12 mouse cellular contexts compared by ENCODE assay signal in genomic region chr17:81679616-81680015, GRCm38 (mm10).
"Had no signal": no experiment of that assay in that cellular context is flagged by ENCODE, and none has a peak within 500 bp of the region (broad histone marks: within the 10 kb centered on the region; RNA-seq: fewer than 3 reads in every experiment).

No protein-coding gene starts in this region.

- DNase-seq: kidney, adult 2 months; kidney, postnatal 14 days; lung, postnatal 4 days; thymus, postnatal 4 days had no signal

- H3K27me3 ChIP-seq: kidney, embryonic 15.5 days; limb, embryonic 15.5 days; liver, embryonic 12.5 days; neural tube, embryonic 15.5 days had no signal

- ATAC-seq: liver, embryonic 12.5 days; midbrain, embryonic 16.5 days had no signal

- H3K4me3 ChIP-seq: kidney, embryonic 15.5 days; left cerebral cortex, adult 2 months; limb, embryonic 15.5 days; liver, embryonic 12.5 days; midbrain, embryonic 12.5 days; neural tube, embryonic 15.5 days had no signal

- H3K27ac ChIP-seq: kidney, embryonic 15.5 days; left cerebral cortex, adult 2 months; limb, embryonic 15.5 days; liver, embryonic 12.5 days; midbrain, embryonic 12.5 days; neural tube, embryonic 15.5 days; stomach, postnatal 0 days had no signal

- H3K9ac ChIP-seq: kidney, embryonic 15.5 days; limb, embryonic 15.5 days; liver, embryonic 12.5 days; midbrain, embryonic 12.5 days; neural tube, embryonic 15.5 days had no signal

- H3K36me3 ChIP-seq: kidney, embryonic 15.5 days; limb, embryonic 15.5 days; liver, embryonic 12.5 days; midbrain, embryonic 12.5 days; neural tube, embryonic 15.5 days had no signal

- H3K4me1 ChIP-seq: kidney, embryonic 15.5 days; limb, embryonic 15.5 days; liver, embryonic 12.5 days; midbrain, embryonic 12.5 days had no signal
